Mouse (Mus musculus) heart, adult 11 months (tissue): ENCODE results near the gene Cyb5b.
"Not testable (repeated sequence)": the region's sequence is repeated elsewhere in the genome, so short reads cannot be mapped to it uniquely, and the experiment has no call there.

ENCODE experiments used
- DNase-seq: peaks from one replicate; pipeline ENCODE4 v3.0.0; 2022

Cyb5b gene

DNA sequence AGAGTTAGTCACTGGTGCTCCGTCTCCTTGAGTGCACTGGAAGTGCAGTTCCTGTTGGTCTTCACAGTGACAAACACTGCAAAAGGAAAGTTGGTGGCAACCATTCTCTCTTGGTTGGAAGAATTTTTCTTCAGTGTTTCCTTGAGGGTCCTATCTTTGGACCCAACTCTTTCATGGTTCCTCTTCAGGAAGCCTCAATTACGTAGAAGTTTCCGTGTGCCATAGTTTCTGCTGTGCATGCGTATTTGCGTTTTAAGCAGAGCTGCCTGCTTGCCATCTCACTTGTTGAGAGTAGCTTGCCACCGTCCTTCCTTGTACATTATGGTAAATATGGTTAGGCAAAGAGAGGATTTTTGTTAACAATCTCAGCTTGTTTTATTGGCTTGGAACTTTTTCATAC, 30.7 kb downstream of the Cyb5b start:
- no peak for DNase-seq

DNA sequence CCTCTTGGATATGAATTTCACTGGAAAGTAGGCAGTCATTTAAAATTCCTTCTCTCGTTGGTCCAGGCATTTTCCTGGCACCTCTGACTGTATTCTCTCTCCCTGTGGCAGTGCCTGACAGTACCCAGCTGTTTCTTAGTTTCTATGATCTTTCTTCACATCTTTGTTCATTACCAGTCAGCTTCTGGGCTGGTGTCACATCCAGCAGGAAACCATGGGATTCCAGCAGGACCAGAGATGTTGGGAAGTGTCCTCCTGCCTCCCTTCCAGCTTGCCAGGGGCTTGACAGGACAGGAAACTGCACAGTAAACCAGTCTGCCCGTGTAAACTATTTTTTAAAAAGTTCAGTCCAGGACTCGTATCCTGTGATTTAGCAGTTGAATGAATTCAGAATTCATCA, 34.6 kb downstream of the Cyb5b start:
- no peak for DNase-seq

GRCm38 (mm10) chr8:107186659-107187390, 36.4 kb downstream of the Cyb5b start:
- peak; percentile 90 for DNase-seq

GRCm38 (mm10) chr8:107187631-107188030, 37.2 kb downstream of the Cyb5b start:
- no peak for DNase-seq

- DNase-seq = no peak
Observed at GRCm38 (mm10) chr8:107192631-107193030, 42.2 kb downstream of the Cyb5b start.

DNA sequence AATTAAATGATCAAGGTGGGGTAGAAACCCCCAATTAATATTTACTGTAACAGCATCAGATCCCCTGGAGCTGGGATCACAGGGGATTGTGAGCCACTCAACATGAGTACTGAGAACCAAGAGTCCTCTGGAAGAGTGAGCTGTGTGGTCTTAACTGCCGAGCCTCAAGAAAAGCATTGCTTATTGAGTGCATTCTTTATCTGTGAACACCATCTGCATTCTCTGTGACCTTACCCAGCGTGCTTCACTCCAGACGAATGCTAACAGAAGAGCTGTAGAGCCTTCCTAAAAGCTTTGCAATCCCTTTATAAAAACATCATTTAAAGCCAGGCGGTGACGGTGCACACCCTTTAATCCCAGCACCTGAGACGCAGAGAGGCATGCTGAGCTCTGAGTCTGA, 42.9 kb downstream of the Cyb5b start:
- DNase-seq = no peak

- no peak for DNase-seq
Observed at GRCm38 (mm10) chr8:107194786-107195451, 44.5 kb downstream of the Cyb5b start.

- no peak for DNase-seq
Observed at GRCm38 (mm10) chr8:107197901-107198826, 47.7 kb downstream of the Cyb5b start.

- peak; percentile 95 for DNase-seq
Observed at GRCm38 (mm10) chr8:107205164-107205563, 54.7 kb downstream of the Cyb5b start.

DNA sequence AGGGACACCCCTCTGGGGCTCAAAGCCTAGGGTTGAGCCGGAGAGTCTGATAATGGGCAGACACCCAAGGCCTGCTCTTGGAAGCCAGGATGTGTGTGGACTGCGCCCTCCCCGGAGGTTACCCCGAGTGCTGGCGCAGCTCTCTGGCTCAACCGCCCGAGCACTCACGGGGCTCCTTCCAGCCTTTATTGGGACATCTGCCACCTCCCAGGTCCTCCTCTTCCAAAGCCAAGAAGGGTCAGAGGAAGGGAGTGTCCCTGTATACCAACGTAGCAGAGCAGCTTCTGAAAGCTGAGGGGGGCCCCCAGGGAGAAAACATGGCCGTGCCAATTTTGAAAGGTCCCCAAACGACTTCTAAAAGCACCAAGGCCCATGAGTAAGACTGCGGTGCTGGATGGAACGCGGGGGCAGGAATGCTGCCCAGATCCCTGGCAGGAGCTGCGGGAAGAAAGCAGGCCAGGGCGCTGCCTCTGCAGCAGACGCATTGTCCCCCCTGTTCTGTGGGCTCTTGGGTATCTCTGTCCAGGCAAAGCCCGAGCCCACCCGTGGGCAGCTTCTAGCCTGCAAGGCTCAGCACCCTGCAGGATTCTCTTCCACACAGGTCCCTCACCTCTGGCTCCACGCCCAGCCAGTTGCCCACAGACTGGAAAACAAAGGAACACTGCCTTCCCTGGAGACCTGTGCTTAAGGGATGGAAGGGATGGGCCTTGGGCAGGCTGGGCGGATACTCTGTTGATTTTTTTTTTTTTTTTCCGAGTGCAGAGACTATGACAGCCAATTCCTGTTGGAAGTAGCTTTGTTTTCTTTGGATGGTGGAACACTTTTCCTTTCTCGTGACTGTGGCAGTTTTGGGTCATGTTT, 55.5 kb downstream of the Cyb5b start:
- DNase-seq = peak; percentile 99

GRCm38 (mm10) chr8:107206782-107207525, 56.5 kb downstream of the Cyb5b start:
- peak; percentile 94 for DNase-seq

GRCm38 (mm10) chr8:107209185-107209584, 58.7 kb downstream of the Cyb5b start:
- DNase-seq = peak; percentile 77

DNA sequence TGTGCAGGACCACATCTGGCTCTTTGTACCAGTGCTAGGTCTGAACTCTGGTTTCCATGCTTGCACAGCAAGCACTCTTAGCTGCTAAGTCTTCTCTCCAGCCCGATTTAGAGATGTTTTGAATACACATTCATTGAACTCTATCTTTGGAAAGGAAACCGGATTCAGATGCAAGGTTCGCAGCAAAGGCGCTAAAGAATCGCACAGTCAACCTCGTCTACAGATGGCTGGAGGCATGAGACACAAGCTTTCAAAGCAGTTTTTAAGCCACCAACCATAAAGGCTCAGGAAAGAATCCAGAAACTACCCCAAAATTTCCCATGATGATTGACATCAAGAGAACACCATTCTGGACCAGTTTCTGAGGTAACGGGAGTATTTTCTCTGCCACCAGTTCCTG, 61.6 kb downstream of the Cyb5b start:
- DNase-seq = no peak

GRCm38 (mm10) chr8:107217230-107217629, 66.8 kb downstream of the Cyb5b start:
- not testable (repeated sequence) for DNase-seq

- no peak for DNase-seq
Observed at GRCm38 (mm10) chr8:107218091-107218490, 67.7 kb downstream of the Cyb5b start.

GRCm38 (mm10) chr8:107219078-107219477, 68.6 kb downstream of the Cyb5b start:
- DNase-seq = no peak

- DNase-seq = peak; percentile 95
Observed at GRCm38 (mm10) chr8:107221924-107222851, 71.7 kb downstream of the Cyb5b start.

DNA sequence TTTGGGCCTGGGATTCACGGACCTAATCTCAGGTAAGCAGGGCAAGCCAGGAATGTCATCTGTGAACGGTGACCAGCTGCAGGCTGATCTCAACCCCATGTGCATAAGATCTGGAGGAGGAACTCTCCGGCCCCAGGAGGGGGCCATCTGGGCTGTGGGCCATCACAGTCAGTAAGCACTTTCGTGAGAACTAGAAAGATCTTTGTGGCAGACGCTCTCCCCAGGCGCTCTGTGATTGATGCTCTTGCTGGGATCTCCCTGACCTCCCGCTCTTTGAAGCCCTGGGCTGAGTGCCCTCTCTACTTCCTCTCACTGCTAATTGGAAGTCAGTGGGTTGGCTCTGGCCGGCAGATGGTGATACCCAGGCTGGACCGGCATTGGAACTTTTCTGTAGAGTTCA, 75.7 kb downstream of the Cyb5b start:
- DNase-seq = peak; percentile 88

- DNase-seq = no peak
Observed at GRCm38 (mm10) chr8:107227011-107227626, 76.7 kb downstream of the Cyb5b start.

DNA sequence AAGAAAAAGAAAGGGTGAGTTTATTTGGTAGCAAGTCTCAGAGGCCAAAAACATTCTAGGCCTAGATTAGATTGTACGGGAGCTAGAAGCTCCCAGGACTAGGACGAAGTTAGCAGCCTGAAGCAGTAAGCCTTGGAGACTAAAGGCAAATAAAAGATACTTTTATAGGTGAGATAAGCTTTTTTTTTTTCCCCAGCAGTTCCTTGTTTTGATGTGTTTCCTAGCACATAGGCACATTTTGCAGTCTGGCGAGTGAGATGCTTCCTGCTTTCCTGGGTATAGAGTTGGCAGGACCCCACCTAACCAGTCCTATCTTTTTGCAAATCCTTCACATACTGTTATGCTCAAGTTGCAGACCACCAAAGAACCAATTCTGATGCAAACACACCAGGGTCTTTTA, 82.8 kb downstream of the Cyb5b start:
- DNase-seq = no peak
